Mouse (Mus musculus) cerebellum, adult 2 months (tissue): ENCODE measurements around the gene Dnah3. TPM values are rescaled to one million over a fixed set of nuclear protein-coding genes. Genes with fewer than 3 reads are reported as not detected.

ENCODE experiments used
- DNase-seq, 2 experiments: peaks; one replicate each; pipeline ENCODE4 v3.0.0; 2021
- H3K27ac ChIP-seq: fragments of 200-500 bp; 2 replicates; pipeline ENCODE4 v1.5.1; 2012; ENCODE audit warnings: low read length, control low read depth, inconsistent platforms; ENCODE audit not compliant: insufficient read depth
- H3K27me3 ChIP-seq: fragments of 200-500 bp; 2 replicates; pipeline ENCODE4 v1.6.1; 2012; ENCODE audit warnings: inconsistent platforms, mild to moderate bottlenecking, low read length, moderate library complexity; ENCODE audit not compliant: control insufficient read depth, insufficient read depth
- H3K4me1 ChIP-seq: fragments of 200-500 bp; 2 replicates; pipeline ENCODE4 v1.6.1; 2011; ENCODE audit warnings: low read length; ENCODE audit not compliant: control insufficient read depth, insufficient read depth
- H3K4me3 ChIP-seq: fragments of 200-500 bp; replicated peaks from 2 replicates; pipeline ENCODE3; 2011; ENCODE audit warnings: mild to moderate bottlenecking, low read depth, low read length, control low read depth; ENCODE audit not compliant: insufficient read depth
- CTCF ChIP-seq: fragments of 200-500 bp; IDR thresholded peaks from 2 replicates; pipeline ENCODE4 v1.5.1; 2011; ENCODE audit warnings: low read depth, mild to moderate bottlenecking, control low read depth, low read length, moderate library complexity, borderline replicate concordance; ENCODE audit not compliant: insufficient read depth
- POLR2A ChIP-seq: fragments of 200-500 bp; IDR thresholded peaks from 2 replicates; pipeline ENCODE4 v1.6.1; 2011; ENCODE audit warnings: low read length, control low read depth, borderline replicate concordance; ENCODE audit not compliant: insufficient read depth
- WGBS: fragments of 180-500 bp; shearing (Covaris S2); methylation state at CpG from one replicate; pipeline ENCODE4 v1.1.7; 2018; 5-methylcytosine and 5-hydroxymethylcytosine counted together
- polyA plus RNA-seq: library from polyadenylated mRNA; depleted of rRNA; stranded (reverse); fragments of >200 nt; gene quantifications from 2 replicates; pipeline ENCODE4 v1.2.3, GENCODE M21; 2012; rRNA removed

The Dnah3 gene
- polyA plus RNA-seq, 1 experiment: 0.20 TPM

- 23% methylated on average over 3 of the region's 3 CpGs for WGBS
- TF ChIP-seq POLR2A (no peak), CTCF (no peak)
- Histone ChIP-seq H3K27ac (no peak overlapping the region), H3K27me3 (no peaks in the 10 kb centered on the region), H3K4me1 (peaks cover 3% of the 10 kb centered on the region; the same call in 1 of the 2 replicates), H3K4me3 (no peak overlapping the region)
- peak; percentile 30 to 67 for DNase-seq
Measured at GRCm38 (mm10) chr7:119875776-119876440, 219.2 kb downstream of the Dnah3 start.

- no peak for TF ChIP-seq POLR2A
- no peak for TF ChIP-seq CTCF
- peaks cover 3% of the 10 kb centered on the region; the same call in 1 of the 2 replicates for H3K4me1 ChIP-seq
- no peak overlapping the region for H3K4me3 ChIP-seq
- H3K27me3 ChIP-seq: no peaks in the 10 kb centered on the region
- no peak for DNase-seq
- 56% methylated on average over 2 of the region's 2 CpGs for WGBS
- H3K27ac ChIP-seq: no peak overlapping the region
Measured at GRCm38 (mm10) chr7:119873050-119873449, 222.0 kb downstream of the Dnah3 start.

Other genes starting within 250 kb of the Dnah3 start
- 16.6 and 19.4 TPM in 2 replicates for gene Lyrm1, start 199.4 kb downstream of the Dnah3 start, polyA plus RNA-seq
- 10.4 and 10.8 TPM in 2 replicates for gene Dcun1d3, start 199.0 kb downstream of the Dnah3 start, polyA plus RNA-seq
- gene Tmem159, start 7.1 kb upstream of the Dnah3 start, polyA plus RNA-seq: 10.9 TPM in 2 replicates
- not detected in 2 replicates for gene Zp2, start 50.0 kb upstream of the Dnah3 start, polyA plus RNA-seq
- not detected in 2 replicates for gene Anks4b, start 78.6 kb upstream of the Dnah3 start, polyA plus RNA-seq
- 0.11 and 0.22 TPM in 2 replicates for gene Crym, start 106.8 kb upstream of the Dnah3 start, polyA plus RNA-seq
- gene Abca14, start 108.7 kb upstream of the Dnah3 start, polyA plus RNA-seq: not detected in 2 replicates
- not detected in 2 replicates for gene Abca15, start 233.4 kb upstream of the Dnah3 start, polyA plus RNA-seq